8 mouse cellular contexts compared by ENCODE assay signal in genomic region chr7:118128925-118129429, GRCm38 (mm10). TPM values are rescaled to one million over a fixed set of nuclear protein-coding genes. Genes with fewer than 3 reads are reported as not detected.
DNase-seq lines count a peak whose midpoint lies in the region; ATAC-seq and TF ChIP-seq lines count a peak whose summit lies in the region.

No protein-coding gene starts in this region.

- peak; percentile 79 for ATAC-seq in intestine, embryonic 16.5 days

- intact Hi-C loops in left cerebral cortex, adult 2 months (cut with DNase I), result loop anchor here (1.0 kb wide), 1 partner anchor 13 kb away; the partner anchor contains the start of gene Rps15a

- peaks cover 49% of the 10 kb centered on the region for H3K79me2 ChIP-seq in macrophage (ENCODE audit: inconsistent target)

- H3K9ac ChIP-seq in intestine, embryonic 16.5 days (ENCODE audit: low read depth, low read length), result peak overlapping the region; percentile 92

- H3K4me1 ChIP-seq in forebrain, embryonic 10.5 days, result peaks cover 38% of the 10 kb centered on the region
- peaks cover 18% of the 10 kb centered on the region; the same call in 1 of the 2 replicates for H3K4me1 ChIP-seq in intestine, embryonic 16.5 days (ENCODE audit: control insufficient read depth, insufficient read depth, low read length)

- no peak; the same call in 1 of the 2 replicates for TF ChIP-seq CTCF in left cerebral cortex, adult 2 months (IDR thresholded peaks at IDR 0.05)

- DNase-seq in left cerebral cortex, adult 2 months (ENCODE audit: extremely low spot score in 1 of 2, low spot score in 2 of 2), result no peak
- no peak for DNase-seq in left cerebral cortex, adult 8-10 months (ENCODE audit: low spot score in 2 of 2)
- DNase-seq in brain, adult 2 months (ENCODE audit: low read depth, low spot score), result peak; percentile 51
- no peak for DNase-seq in forebrain, embryonic 10.5 days (ENCODE audit: extremely low spot score, low spot score)
- no peak for DNase-seq in thymus, postnatal 0 days (ENCODE audit: low spot score)
- no peak for DNase-seq in testis, postnatal 14 days (ENCODE audit: low spot score)

- H3K27ac ChIP-seq in left cerebral cortex, adult 2 months, result peak overlapping the region; percentile 89
- H3K27ac ChIP-seq in forebrain, embryonic 10.5 days, result peak overlapping the region; percentile 95
- H3K27ac ChIP-seq in intestine, embryonic 16.5 days (ENCODE audit: low read length), result peak overlapping the region; percentile 97
- H3K27ac ChIP-seq in macrophage, result peak overlapping the region; percentile 92

- peak overlapping the region; percentile 62 for H3K4me3 ChIP-seq in left cerebral cortex, adult 2 months
- peak overlapping the region; percentile 82 for H3K4me3 ChIP-seq in forebrain, embryonic 10.5 days
- H3K4me3 ChIP-seq in intestine, embryonic 16.5 days (ENCODE audit: low read length), result peak overlapping the region; percentile 86
- H3K4me3 ChIP-seq in macrophage (ENCODE audit: inconsistent target), result peak overlapping the region; percentile 96

- no peaks in the 10 kb centered on the region for H3K27me3 ChIP-seq in forebrain, embryonic 10.5 days (ENCODE audit: poor library complexity, severe bottlenecking)
- no peaks in the 10 kb centered on the region for H3K27me3 ChIP-seq in intestine, embryonic 16.5 days (replicated peaks; ENCODE audit: control insufficient read depth, insufficient read depth, low read length)

- peaks cover 35% of the 10 kb centered on the region for H3K36me3 ChIP-seq in forebrain, embryonic 10.5 days (replicated peaks)
- no peaks in the 10 kb centered on the region for H3K36me3 ChIP-seq in intestine, embryonic 16.5 days (ENCODE audit: control insufficient read depth, insufficient read depth, low read length)
- H3K36me3 ChIP-seq in macrophage (ENCODE audit: inconsistent target), result peaks cover 20% of the 10 kb centered on the region

- WGBS in forebrain, embryonic 10.5 days, result 0% methylated on average over 21 of the region's 21 CpGs
- WGBS in intestine, embryonic 16.5 days, result 0% methylated on average over 21 of the region's 21 CpGs
- under 1% methylated on average over 20 of the region's 21 CpGs for WGBS in macrophage (ENCODE audit: missing documents)

- H3K9me3 ChIP-seq in forebrain, embryonic 10.5 days, result no peaks in the 10 kb centered on the region
- H3K9me3 ChIP-seq in intestine, embryonic 16.5 days (ENCODE audit: control insufficient read depth, low read length), result no peaks in the 10 kb centered on the region

- H3K4me2 ChIP-seq in intestine, embryonic 16.5 days (ENCODE audit: low read depth, low read length), result peak overlapping the region; percentile 62

RNA-seq across cellular contexts. Expression of gene Arl6ip1, which starts 0.5 kb away (rescaled TPM):
- 100 to 1,000 TPM; 245 to 246 TPM for total RNA-seq in left cerebral cortex, adult 2 months (2021)
- 100 to 1,000 TPM; 242 to 291 (median 261) TPM for total RNA-seq in left cerebral cortex, adult 8-10 months (2022)
- polyA plus RNA-seq in forebrain, embryonic 10.5 days (2016; fragmentation: Nextera tagmentation; extraction: Ambion mirVana), result 495 and 509 TPM in 2 replicates
- polyA plus RNA-seq in intestine, embryonic 16.5 days (2015; fragmentation: Nextera tagmentation; extraction: Ambion mirVana), result 488 and 495 TPM in 2 replicates
- total RNA-seq in macrophage (2018; cell fraction: chromatin; rRNA removed), result 10 to 100 TPM; 20.1 to 75.0 (median 37.9) TPM
- 100 to 1,000 TPM; 243 to 394 (median 330) TPM for total RNA-seq in macrophage (2018; cell fraction: cytosol; rRNA removed)
- total RNA-seq in macrophage (2018; cell fraction: nucleus; rRNA removed), result 100 to 1,000 TPM in 25 of 26 experiments, 10 to 100 TPM in 1; 88.2 to 281 (median 172) TPM
- 279 to 355 TPM (median 308 TPM) in 3 replicates for polyA plus RNA-seq in macrophage (2018)
- 1,029 and 1,106 TPM in 2 replicates for polyA plus RNA-seq in thymus, postnatal 0 days (2015; fragmentation: Nextera tagmentation; extraction: Ambion mirVana)

RNA-seq across cellular contexts. Expression of gene Rps15a, which starts 13.0 kb away (rescaled TPM):
- total RNA-seq in left cerebral cortex, adult 2 months (2021), result 100 to 1,000 TPM; 344 to 347 TPM
- 100 to 1,000 TPM; 389 to 421 (median 396) TPM for total RNA-seq in left cerebral cortex, adult 8-10 months (2022)
- 655 and 667 TPM in 2 replicates for polyA plus RNA-seq in forebrain, embryonic 10.5 days (2016; fragmentation: Nextera tagmentation; extraction: Ambion mirVana)
- 594 and 625 TPM in 2 replicates for polyA plus RNA-seq in intestine, embryonic 16.5 days (2015; fragmentation: Nextera tagmentation; extraction: Ambion mirVana)
- total RNA-seq in macrophage (2018; cell fraction: chromatin; rRNA removed), result 100 to 1,000 TPM in 1 of 26 experiments, 10 to 100 TPM in 25; 36.0 to 273 (median 53.7) TPM
- 100 to 1,000 TPM; 369 to 863 (median 565) TPM for total RNA-seq in macrophage (2018; cell fraction: cytosol; rRNA removed)
- 10 to 100 TPM; 36.1 to 90.9 (median 63.1) TPM for total RNA-seq in macrophage (2018; cell fraction: nucleus; rRNA removed)
- polyA plus RNA-seq in macrophage (2018), result 605 to 1,612 TPM (median 1,413 TPM) in 3 replicates
- polyA plus RNA-seq in thymus, postnatal 0 days (2015; fragmentation: Nextera tagmentation; extraction: Ambion mirVana), result 1,241 and 1,277 TPM in 2 replicates
